Mouse (Mus musculus) neural tube, embryonic 11.5 days (tissue): ENCODE measurements at regions not wholly inside any gene's neighbourhood (a gene's known extent, or its start where the extent isn't known, plus 50 kb on each side); places are given as distances from the start of the nearest gene placed in this dataset.

Experiments
- ATAC-seq: fragments of 200-750 bp; cut with Nextera tagmentation; 2 replicates; pipeline ENCODE4 v1.8.0; 2017; ENCODE audit warnings: moderate number of reproducible peaks, mild to moderate bottlenecking, moderate TSS enrichment, moderate library complexity; ENCODE audit not compliant: insufficient read depth, low FRiP score, low TSS enrichment
- DNase-seq: peaks from one replicate; pipeline ENCODE4 v3.0.0-alpha.2; 2015; ENCODE audit warnings: low spot score
- H3K27ac ChIP-seq: fragments of 300-500 bp; sonication (generic); 2 replicates; pipeline ENCODE4 v1.5.1; 2014; ENCODE audit warnings: low read depth, mild to moderate bottlenecking, low read length
- H3K27me3 ChIP-seq: fragments of 300-500 bp; sonication (generic); 2 replicates; pipeline ENCODE4 v1.6.1; 2014; ENCODE audit warnings: mild to moderate bottlenecking, low read length, mixed read lengths; ENCODE audit not compliant: control insufficient read depth, insufficient read depth
- H3K36me3 ChIP-seq: fragments of 300-500 bp; sonication (generic); 2 replicates; pipeline ENCODE4 v1.6.1; 2014; ENCODE audit warnings: mild to moderate bottlenecking, low read length, moderate library complexity, mixed read lengths; ENCODE audit not compliant: control insufficient read depth, insufficient read depth
- H3K4me1 ChIP-seq: fragments of 300-500 bp; sonication (generic); 2 replicates; pipeline ENCODE4 v1.6.1; 2014; ENCODE audit warnings: low read length, mixed read lengths; ENCODE audit not compliant: control insufficient read depth, insufficient read depth
- H3K4me2 ChIP-seq: fragments of 300-500 bp; sonication (generic); 2 replicates; pipeline ENCODE4 v1.6.1; 2014; ENCODE audit warnings: low read depth, mild to moderate bottlenecking, moderate library complexity
- H3K4me3 ChIP-seq: fragments of 300-500 bp; sonication (generic); 2 replicates; pipeline ENCODE4 v1.5.1; 2014; ENCODE audit warnings: low read depth, low read length
- H3K9ac ChIP-seq: fragments of 300-500 bp; sonication (generic); 2 replicates; pipeline ENCODE4 v1.6.1; 2014; ENCODE audit warnings: mild to moderate bottlenecking, low read length
- H3K9me3 ChIP-seq: fragments of 300-500 bp; sonication (generic); 2 replicates; pipeline ENCODE4 v1.6.1; 2016; ENCODE audit warnings: low read length; ENCODE audit not compliant: control insufficient read depth
- WGBS: fragments of 180-500 bp; shearing (Covaris S2); extraction: QIAGEN DNeasy Blood & Tissue Kit; methylation state at CpG from one replicate; pipeline ENCODE4 v1.1.7; 2014; 5-methylcytosine and 5-hydroxymethylcytosine counted together

GRCm38 (mm10) chr14:114826662-114827321 is 265.2 kb upstream of the Gpc5 start:
- H3K9me3 ChIP-seq, result no peaks in the 10 kb centered on the region
- no peaks in the 10 kb centered on the region for H3K27me3 ChIP-seq
- no peak overlapping the region for H3K9ac ChIP-seq
- no peak overlapping the region for H3K4me2 ChIP-seq
- no peaks in the 10 kb centered on the region for H3K4me1 ChIP-seq
- no peaks in the 10 kb centered on the region for H3K36me3 ChIP-seq
- no peak overlapping the region for H3K4me3 ChIP-seq
- no peak overlapping the region for H3K27ac ChIP-seq
- no peak for DNase-seq
- ATAC-seq, result no peak
- 62% methylated on average over 10 of the region's 10 CpGs for WGBS

- H3K4me3 ChIP-seq, result no peak overlapping the region
- 40% methylated on average over 2 of the region's 2 CpGs for WGBS
- no peak overlapping the region for H3K9ac ChIP-seq
- no peaks in the 10 kb centered on the region for H3K9me3 ChIP-seq
- DNase-seq (no peak), ATAC-seq (no peak)
- H3K4me1 ChIP-seq, result no peaks in the 10 kb centered on the region
- H3K36me3 ChIP-seq, result no peaks in the 10 kb centered on the region
- no peaks in the 10 kb centered on the region for H3K27me3 ChIP-seq
- no peak overlapping the region for H3K4me2 ChIP-seq
- no peak overlapping the region for H3K27ac ChIP-seq
Measured at GRCm38 (mm10) chr14:114829310-114829709, 262.7 kb upstream of the Gpc5 start.

GRCm38 (mm10) chr14:114832987-114833386 is 259.0 kb upstream of the Gpc5 start:
- 52% methylated on average over 11 of the region's 11 CpGs for WGBS
- DNase-seq, result no peak
- ATAC-seq, result no peak; the same call in 1 of the 2 replicates
- Histone ChIP-seq H3K27ac (no peak overlapping the region), H3K4me3 (no peak overlapping the region), H3K9ac (no peak overlapping the region), H3K36me3 (no peaks in the 10 kb centered on the region), H3K9me3 (no peaks in the 10 kb centered on the region), H3K27me3 (no peaks in the 10 kb centered on the region), H3K4me2 (no peak overlapping the region), H3K4me1 (no peaks in the 10 kb centered on the region)

- H3K4me3 ChIP-seq, result no peak overlapping the region
- no peaks in the 10 kb centered on the region for H3K9me3 ChIP-seq
- WGBS, result 33% methylated on average over 3 of the region's 3 CpGs
- no peak overlapping the region for H3K27ac ChIP-seq
- no peaks in the 10 kb centered on the region for H3K27me3 ChIP-seq
- H3K4me2 ChIP-seq, result no peak overlapping the region
- ATAC-seq (no peak), DNase-seq (no peak)
- H3K36me3 ChIP-seq, result no peaks in the 10 kb centered on the region
- H3K9ac ChIP-seq, result no peak overlapping the region
- no peaks in the 10 kb centered on the region; the same call in 1 of the 2 replicates for H3K4me1 ChIP-seq
Measured at GRCm38 (mm10) chr14:114836723-114837349, 255.2 kb upstream of the Gpc5 start.

GRCm38 (mm10) chr14:114837652-114838276 is 254.3 kb upstream of the Gpc5 start:
- no peaks in the 10 kb centered on the region for H3K9me3 ChIP-seq
- no peak overlapping the region for H3K4me3 ChIP-seq
- no peaks in the 10 kb centered on the region for H3K36me3 ChIP-seq
- WGBS, result 26% methylated on average over 16 of the region's 16 CpGs
- no peak for DNase-seq
- no peak overlapping the region for H3K4me2 ChIP-seq
- H3K27me3 ChIP-seq, result no peaks in the 10 kb centered on the region
- no peak overlapping the region for H3K9ac ChIP-seq
- no peak for ATAC-seq
- no peaks in the 10 kb centered on the region; the same call in 1 of the 2 replicates for H3K4me1 ChIP-seq
- H3K27ac ChIP-seq, result no peak overlapping the region

- 81% methylated on average over 2 of the region's 2 CpGs for WGBS
- ATAC-seq (no peak), DNase-seq (no peak)
Measured at GRCm38 (mm10) chr14:114839340-114839903, 252.6 kb upstream of the Gpc5 start.

GRCm38 (mm10) chr14:114840766-114841165 is 251.2 kb upstream of the Gpc5 start:
- DNase-seq (no peak), ATAC-seq (no peak)
- Histone ChIP-seq H3K9me3 (no peaks in the 10 kb centered on the region), H3K4me3 (no peak overlapping the region), H3K4me2 (no peak overlapping the region), H3K36me3 (no peaks in the 10 kb centered on the region), H3K27ac (no peak overlapping the region), H3K4me1 (no peaks in the 10 kb centered on the region; the same call in 1 of the 2 replicates), H3K27me3 (no peaks in the 10 kb centered on the region), H3K9ac (no peak overlapping the region)
- WGBS, result 89% methylated on average over 5 of the region's 5 CpGs

More at GRCm38 (mm10) chr14:114839340-114839903, 252.6 kb upstream of the Gpc5 start:
- H3K36me3 ChIP-seq, result no peaks in the 10 kb centered on the region
- H3K27ac ChIP-seq, result no peak overlapping the region
- H3K4me2 ChIP-seq, result no peak overlapping the region
- H3K27me3 ChIP-seq, result no peaks in the 10 kb centered on the region
- H3K4me1 ChIP-seq, result no peaks in the 10 kb centered on the region; the same call in 1 of the 2 replicates
- no peaks in the 10 kb centered on the region for H3K9me3 ChIP-seq
- no peak overlapping the region for H3K9ac ChIP-seq
- no peak overlapping the region for H3K4me3 ChIP-seq

GRCm38 (mm10) chr14:114841552-114841951 is 250.5 kb upstream of the Gpc5 start:
- Histone ChIP-seq H3K27me3 (no peaks in the 10 kb centered on the region), H3K9ac (no peak overlapping the region), H3K4me3 (no peak overlapping the region), H3K27ac (no peak overlapping the region), H3K4me1 (no peaks in the 10 kb centered on the region; the same call in 1 of the 2 replicates), H3K36me3 (no peaks in the 10 kb centered on the region), H3K4me2 (no peak overlapping the region), H3K9me3 (no peaks in the 10 kb centered on the region)
- WGBS, result 69% methylated on average over 5 of the region's 5 CpGs
- ATAC-seq, result no peak
- no peak for DNase-seq
